Comparison of ENCODE assay signal across 19 mouse cellular contexts in the genomic region with DNA sequence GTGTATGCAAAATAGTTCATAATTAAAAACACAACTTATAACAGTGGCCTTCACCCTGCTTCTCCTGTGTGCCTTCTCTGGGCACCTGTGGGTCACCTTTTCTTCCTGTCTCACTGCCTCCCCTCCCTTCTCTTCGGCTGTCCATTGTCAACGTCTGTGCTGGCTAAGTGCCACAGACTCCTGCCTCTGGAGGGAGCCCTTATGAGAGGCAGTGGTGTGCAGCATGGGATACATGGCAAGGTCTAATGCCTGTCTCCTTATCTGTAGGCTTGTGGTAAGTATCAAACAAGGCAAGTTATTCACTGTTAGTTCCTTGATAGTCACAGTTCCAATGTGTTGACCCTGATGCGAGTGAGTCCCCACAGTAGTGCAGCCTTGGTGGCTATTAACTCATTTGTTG. TPM values are rescaled to one million over a fixed set of nuclear protein-coding genes. Genes with fewer than 3 reads are reported as not detected.
DNase-seq lines count a peak whose midpoint lies in the region; ATAC-seq and TF ChIP-seq lines count a peak whose summit lies in the region.
"Had no signal": no experiment of that assay in that cellular context is flagged by ENCODE, and none has a peak within 500 bp of the region (broad histone marks: within the 10 kb centered on the region; RNA-seq: fewer than 3 reads in every experiment).

No protein-coding gene starts in this region.

- H3K27me3 ChIP-seq in lung, embryonic 14.5 days (ENCODE audit: insufficient read depth, low read length), result no peaks in the 10 kb centered on the region
- H3K27me3 ChIP-seq: limb, embryonic 15.5 days had no signal

- no peaks in the 10 kb centered on the region for H3K36me3 ChIP-seq in lung, embryonic 14.5 days (ENCODE audit: insufficient read depth)
- H3K36me3 ChIP-seq: embryonic facial prominence, embryonic 10.5 days; limb, embryonic 15.5 days; midbrain, embryonic 10.5 days had no signal

- no peak overlapping the region for H3K4me2 ChIP-seq in lung, embryonic 14.5 days
- H3K4me2 ChIP-seq: limb, embryonic 15.5 days had no signal

- no peak for ATAC-seq in lung, embryonic 14.5 days (ENCODE audit: insufficient read depth)
- ATAC-seq in hematopoietic stem cell, adult 5-6 weeks (replicated peaks in 1 of 2; ENCODE audit: insufficient read depth in 1 of 2, low FRiP score in 2 of 2, low TSS enrichment in 1 of 2, low read depth in 1 of 2, poor library complexity in 2 of 2, severe bottlenecking in 2 of 2), result peak; percentile 29 to 32; a peak in 2 of 4 replicates
- ATAC-seq in megakaryocyte, adult 5-6 weeks (ENCODE audit: poor library complexity, severe bottlenecking), result peak; percentile 31; the same call in 1 of the 2 replicates

- H3K9me3 ChIP-seq in lung, embryonic 14.5 days (ENCODE audit: low read depth, low read length), result no peaks in the 10 kb centered on the region
- H3K9me3 ChIP-seq: embryonic facial prominence, embryonic 10.5 days; limb, embryonic 15.5 days; midbrain, embryonic 10.5 days had no signal

- H3K4me3 ChIP-seq in lung, embryonic 14.5 days (ENCODE audit: low read depth, low read length), result no peak overlapping the region
- no peak overlapping the region for H3K4me3 ChIP-seq in lung, adult 2 months (replicated peaks; ENCODE audit: extremely low read depth, low read depth, low read length)
- H3K4me3 ChIP-seq: embryonic facial prominence, embryonic 10.5 days; limb, embryonic 15.5 days; midbrain, embryonic 10.5 days; myocyte had no signal

- H3K9ac ChIP-seq in lung, embryonic 14.5 days, result no peak overlapping the region
- H3K9ac ChIP-seq: limb, embryonic 15.5 days had no signal

- H3K27ac ChIP-seq in lung, embryonic 14.5 days (ENCODE audit: low read depth), result no peak overlapping the region
- H3K27ac ChIP-seq: embryonic facial prominence, embryonic 10.5 days; limb, embryonic 15.5 days; midbrain, embryonic 10.5 days had no signal

- no peak for TF ChIP-seq POLR2A in lung, adult 2 months (IDR thresholded peaks at IDR 0.05; ENCODE audit: borderline replicate concordance, extremely low read depth, low read depth, low read length)

- peak; percentile 14 for DNase-seq in adrenal gland, postnatal 14 days
- no peak for DNase-seq in adrenal gland, adult 2 months
- peak; percentile 32 for DNase-seq in lung, embryonic 14.5 days
- DNase-seq in lung, adult 2 months, result no peak
- no peak for DNase-seq in urinary bladder, postnatal 25 days (ENCODE audit: low spot score)
- DNase-seq in yolk sac, embryonic 10.5 days (ENCODE audit: low spot score), result no peak
- DNase-seq: adrenal gland, postnatal 10 days; cerebellum, postnatal 10 days had no signal

- WGBS in lung, embryonic 14.5 days, result 28% methylated on average over 3 of the region's 3 CpGs
- 29% methylated on average over 3 of the region's 3 CpGs for whole genome bisulfite sequencing in lung, adult 2 months

- TF ChIP-seq CTCF in lung, embryonic 14.5 days (IDR thresholded peaks at IDR 0.05; ENCODE audit: low read depth), result no peak
- no peak for TF ChIP-seq CTCF in lung, adult 2 months (IDR thresholded peaks at IDR 0.05; ENCODE audit: insufficient read depth, low read length)

- no peaks in the 10 kb centered on the region for H3K4me1 ChIP-seq in lung, embryonic 14.5 days (ENCODE audit: insufficient read depth)
- H3K4me1 ChIP-seq in lung, adult 2 months (ENCODE audit: control insufficient read depth, insufficient read depth, low read length), result no peaks in the 10 kb centered on the region

RNA-seq across cellular contexts. Expression of a gene that starts 13.7 kb away (rescaled TPM):
- 12.0 and 12.7 TPM in 2 replicates for total RNA-seq in adrenal gland, postnatal 14 days (2021)
- total RNA-seq in adrenal gland, adult 2 months (2021), result 10 to 100 TPM; 20.2 to 21.5 TPM
- polyA plus RNA-seq in adrenal gland, adult 2 months (2012; rRNA removed), result 15.9 and 16.0 TPM in 2 replicates
- polyA plus RNA-seq in lung, embryonic 14.5 days (2014; fragmentation: Nextera tagmentation; extraction: Ambion mirVana), result 79.0 and 82.5 TPM in 2 replicates
- 56.3 and 80.9 TPM in 2 replicates for polyA plus RNA-seq in lung, adult 2 months (2012; rRNA removed)
- total RNA-seq in hematopoietic stem cell, adult 5-6 weeks (2017), result 0.88 and 3.1 TPM in 2 replicates
- total RNA-seq in megakaryocyte, adult 5-6 weeks (2015), result 0.25 and 1.3 TPM in 2 replicates
- total RNA-seq in megakaryocyte, adult 5-6 weeks (2017), result 0.57 and 0.59 TPM in 2 replicates

RNA-seq across cellular contexts. Expression of a gene that starts 15.0 kb away (rescaled TPM):
- not detected in 2 replicates for total RNA-seq in adrenal gland, postnatal 14 days (2021)
- not detected for total RNA-seq in adrenal gland, adult 2 months (2021)
- polyA plus RNA-seq in adrenal gland, adult 2 months (2012; rRNA removed), result not detected in 2 replicates
- not detected in 2 replicates for polyA plus RNA-seq in lung, embryonic 14.5 days (2014; fragmentation: Nextera tagmentation; extraction: Ambion mirVana)
- polyA plus RNA-seq in lung, adult 2 months (2012; rRNA removed), result not detected in 2 replicates
- not detected in 2 replicates for total RNA-seq in hematopoietic stem cell, adult 5-6 weeks (2017)
- total RNA-seq in megakaryocyte, adult 5-6 weeks (2015), result not detected in 2 replicates
- total RNA-seq in megakaryocyte, adult 5-6 weeks (2017), result not detected in 2 replicates
- total RNA-seq: adrenal gland, postnatal 10 days; gastrocnemius, postnatal 4 days; heart, postnatal 14 days; left cerebral cortex, adult 8-10 months had no signal
- polyA plus RNA-seq: embryonic facial prominence, embryonic 10.5 days; intestine, embryonic 14.5 days; large intestine, adult 2 months; limb, embryonic 15.5 days; midbrain, embryonic 10.5 days; myocyte had no signal

Comparison
In these comparisons a context has a peak if more than half of its experiments do, and no peak if none do; other contexts are left out.
1. DNase-seq: peak in adrenal gland, postnatal 14 days (single experiment) and lung, embryonic 14.5 days (single experiment); none in adrenal gland, adult 2 months (single experiment), lung, adult 2 months (single experiment), urinary bladder, postnatal 25 days (single experiment) and yolk sac, embryonic 10.5 days (single experiment).